Mouse (Mus musculus) 3134 (cell line): Measurements from ENCODE around the gene Slc7a11.
"Not testable (repeated sequence)": the region's sequence is repeated elsewhere in the genome, so short reads cannot be mapped to it uniquely, and the experiment has no call there.

Source experiments
- DNase-seq: peaks from one replicate; pipeline ENCODE4 v3.0.0-alpha.2; 2011; ENCODE audit warnings: low spot score; ENCODE audit not compliant: insufficient read length; ENCODE audit errors: extremely low read depth

Gene Slc7a11

GRCm38 (mm10) chr3:50443421-50443916 lies at the start of gene Slc7a11:
TSS of gene Slc7a11 (minus strand) at chr3:50443614.
- peak; percentile 67 for DNase-seq

- no peak for DNase-seq
Observed at GRCm38 (mm10) chr3:50491678-50492077, 48.3 kb upstream of the Slc7a11 start.

GRCm38 (mm10) chr3:50484076-50484475 lies 40.7 kb upstream of the Slc7a11 start:
- no peak for DNase-seq

- no peak for DNase-seq
Observed at GRCm38 (mm10) chr3:50462223-50462622, 18.8 kb upstream of the Slc7a11 start.

- no peak for DNase-seq
Observed at GRCm38 (mm10) chr3:50457136-50457535, 13.7 kb upstream of the Slc7a11 start.

GRCm38 (mm10) chr3:50456564-50456963 lies 13.2 kb upstream of the Slc7a11 start:
- DNase-seq: no peak

GRCm38 (mm10) chr3:50456023-50456422 lies 12.6 kb upstream of the Slc7a11 start:
- DNase-seq: no peak

GRCm38 (mm10) chr3:50445050-50445775 lies 1.8 kb upstream of the Slc7a11 start:
- no peak for DNase-seq

GRCm38 (mm10) chr3:50443942-50444341 lies 528 bp upstream of the Slc7a11 start:
- DNase-seq: no peak

- peak; percentile 34 for DNase-seq
Observed at GRCm38 (mm10) chr3:50442341-50443292, 797 bp downstream of the Slc7a11 start.

GRCm38 (mm10) chr3:50441330-50441729 lies 2.1 kb downstream of the Slc7a11 start:
- no peak for DNase-seq

GRCm38 (mm10) chr3:50440409-50440808 lies 3.0 kb downstream of the Slc7a11 start:
- no peak for DNase-seq

GRCm38 (mm10) chr3:50439429-50439828 lies 4.0 kb downstream of the Slc7a11 start:
- no peak for DNase-seq

GRCm38 (mm10) chr3:50438520-50439253 lies 4.7 kb downstream of the Slc7a11 start:
- no peak for DNase-seq

GRCm38 (mm10) chr3:50438081-50438480 lies 5.3 kb downstream of the Slc7a11 start:
- DNase-seq: not testable (repeated sequence)

GRCm38 (mm10) chr3:50436409-50436808 lies 7.0 kb downstream of the Slc7a11 start:
- DNase-seq: not testable (repeated sequence)

GRCm38 (mm10) chr3:50433831-50434230 lies 9.6 kb downstream of the Slc7a11 start:
- DNase-seq: no peak

- no peak for DNase-seq
Observed at GRCm38 (mm10) chr3:50430811-50431210, 12.6 kb downstream of the Slc7a11 start.

GRCm38 (mm10) chr3:50421480-50422277 lies 21.7 kb downstream of the Slc7a11 start:
- no peak for DNase-seq

- no peak for DNase-seq
Observed at GRCm38 (mm10) chr3:50419161-50419560, 24.3 kb downstream of the Slc7a11 start.
